Mouse (Mus musculus): Measurements from ENCODE around the gene Srebf2.

- TF ChIP-seq CTCF (IDR thresholded peaks at IDR 0.05; ENCODE audit: low read depth, low read length) (no peak), EP300 (IDR thresholded peaks at IDR 0.05; ENCODE audit: insufficient read depth, low read depth, low read length) (0 out of 2 replicates have a peak, but pooled peaks have one; percentile 21)
These were observed 97.3 kb downstream of the Srebf2 start, which contains the start of gene Cenpm for GRCm38 (mm10) chr15:82244115-82244804.

Data from ES-Bruce4 (cell line).